ENCODE assay signal across 8 mouse cellular contexts in the genomic region with DNA sequence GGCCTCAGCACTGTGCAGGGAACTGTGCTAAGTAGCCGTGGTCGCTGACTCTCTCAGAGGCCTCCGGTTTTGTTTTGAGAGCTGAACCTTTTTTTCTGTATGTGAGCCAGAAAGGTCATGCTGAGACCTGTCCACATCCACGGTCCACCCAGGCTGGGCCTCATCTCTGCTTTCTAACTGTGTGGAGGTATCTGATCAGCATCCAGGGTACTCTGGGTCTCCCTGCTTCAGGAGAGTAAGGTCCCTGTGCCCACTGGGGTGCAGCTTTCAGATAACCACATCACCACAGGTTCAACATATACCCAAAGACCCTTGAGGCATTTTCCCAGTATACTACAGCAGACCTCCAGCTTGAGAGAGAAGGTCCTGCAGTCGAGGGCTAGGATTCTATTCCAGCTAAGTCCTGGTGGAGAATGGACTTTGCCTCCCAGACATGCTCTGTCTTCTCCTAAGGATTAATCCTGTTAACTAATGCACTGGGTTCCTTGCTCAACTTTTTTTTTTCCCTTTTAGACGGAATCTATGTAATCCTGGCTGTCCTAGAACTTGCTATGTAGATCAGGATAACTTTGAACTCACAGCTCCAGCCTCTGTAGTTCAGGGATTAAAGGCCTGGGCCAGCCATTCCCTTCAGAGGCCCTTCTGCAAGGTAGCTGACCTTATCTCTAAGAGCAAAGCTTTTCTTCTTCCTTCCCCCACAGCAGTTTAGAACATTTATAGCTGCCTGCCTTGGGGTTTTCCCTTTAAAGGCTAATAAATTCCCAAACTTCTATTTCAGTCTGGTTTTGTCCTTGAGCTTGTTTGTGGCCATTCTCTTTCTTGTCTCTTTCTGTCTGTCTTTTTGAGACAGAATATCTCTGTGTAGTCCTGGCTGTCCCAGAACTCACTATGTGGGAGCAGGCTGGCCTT. TPM values are rescaled to one million over a fixed set of nuclear protein-coding genes. Genes with fewer than 3 reads are reported as not detected.
DNase-seq lines count a peak whose midpoint lies in the region; ATAC-seq and TF ChIP-seq lines count a peak whose summit lies in the region.

No protein-coding gene starts in this region.

- H3K4me2 ChIP-seq in lung, embryonic 15.5 days, result peak overlapping the region; percentile 82
- H3K4me2 ChIP-seq in embryonic facial prominence, embryonic 15.5 days (replicated peaks), result peak overlapping the region; percentile 92
- H3K4me2 ChIP-seq in intestine, postnatal 0 days (replicated peaks; ENCODE audit: low read depth), result peak overlapping the region; percentile 93
- H3K4me2 ChIP-seq in neural tube, embryonic 14.5 days (ENCODE audit: low read depth, low read length), result peak overlapping the region; percentile 89

- H3K27me3 ChIP-seq in lung, embryonic 15.5 days, result no peaks in the 10 kb centered on the region
- H3K27me3 ChIP-seq in embryonic facial prominence, embryonic 15.5 days, result no peaks in the 10 kb centered on the region
- no peaks in the 10 kb centered on the region for H3K27me3 ChIP-seq in intestine, postnatal 0 days (replicated peaks; ENCODE audit: control insufficient read depth, insufficient read depth, low read length)
- no peaks in the 10 kb centered on the region for H3K27me3 ChIP-seq in neural tube, embryonic 14.5 days (ENCODE audit: control insufficient read depth, insufficient read depth, low read length)

- WGBS in lung, embryonic 15.5 days, result 13% methylated on average over 6 of the region's 6 CpGs
- 8% methylated on average over 6 of the region's 6 CpGs for WGBS in embryonic facial prominence, embryonic 15.5 days
- WGBS in intestine, postnatal 0 days, result 4% methylated on average over 6 of the region's 6 CpGs
- WGBS in neural tube, embryonic 14.5 days, result 14% methylated on average over 6 of the region's 6 CpGs

- peak overlapping the region; percentile 68 for H3K9ac ChIP-seq in lung, embryonic 15.5 days
- peak overlapping the region; percentile 84 for H3K9ac ChIP-seq in embryonic facial prominence, embryonic 15.5 days
- peak overlapping the region; percentile 47 for H3K9ac ChIP-seq in intestine, postnatal 0 days (ENCODE audit: low read depth, low read length)
- H3K9ac ChIP-seq in neural tube, embryonic 14.5 days (replicated peaks; ENCODE audit: low read depth, low read length), result peak overlapping the region; percentile 79

- H3K36me3 ChIP-seq in lung, embryonic 15.5 days, result no peaks in the 10 kb centered on the region
- H3K36me3 ChIP-seq in embryonic facial prominence, embryonic 15.5 days, result no peaks in the 10 kb centered on the region
- no peaks in the 10 kb centered on the region for H3K36me3 ChIP-seq in intestine, postnatal 0 days (ENCODE audit: control insufficient read depth, insufficient read depth)
- no peaks in the 10 kb centered on the region for H3K36me3 ChIP-seq in neural tube, embryonic 14.5 days (ENCODE audit: control insufficient read depth, insufficient read depth, low read length)

- peak overlapping the region; percentile 62 for H3K27ac ChIP-seq in lung, embryonic 15.5 days
- peak overlapping the region; percentile 89 for H3K27ac ChIP-seq in embryonic facial prominence, embryonic 15.5 days (replicated peaks)
- peak overlapping the region; percentile 46; the same call in 1 of the 2 replicates for H3K27ac ChIP-seq in intestine, postnatal 0 days (ENCODE audit: low read depth, low read length)
- H3K27ac ChIP-seq in neural tube, embryonic 14.5 days (ENCODE audit: low read depth, low read length), result peak overlapping the region; percentile 74

- peak; percentile 33; the same call in 1 of the 2 replicates for ATAC-seq in lung, embryonic 15.5 days (ENCODE audit: borderline replicate concordance, extremely low read depth, low FRiP score, low TSS enrichment)
- no peak for ATAC-seq in embryonic facial prominence, embryonic 15.5 days (ENCODE audit: insufficient number of reproducible peaks, low FRiP score, low TSS enrichment, low read depth)
- ATAC-seq in intestine, postnatal 0 days, result no peak
- 0 out of 2 replicates have a peak, but pooled peaks have one; percentile 22 for ATAC-seq in neural tube, embryonic 14.5 days (ENCODE audit: low read depth)
- no peak for ATAC-seq in megakaryocyte-erythroid progenitor cell, adult 5-6 weeks (replicated peaks; ENCODE audit: low FRiP score, low TSS enrichment, poor library complexity, severe bottlenecking)

- TF ChIP-seq CTCF in intestine, postnatal 0 days (IDR thresholded peaks at IDR 0.05; ENCODE audit: low read depth), result no peak

- H3K4me3 ChIP-seq in lung, embryonic 15.5 days, result peak overlapping the region; percentile 70
- H3K4me3 ChIP-seq in embryonic facial prominence, embryonic 15.5 days (replicated peaks), result peak overlapping the region; percentile 75
- peak overlapping the region; percentile 57 for H3K4me3 ChIP-seq in intestine, postnatal 0 days (ENCODE audit: low read depth, low read length)
- H3K4me3 ChIP-seq in neural tube, embryonic 14.5 days (ENCODE audit: low read depth, low read length), result peak overlapping the region; percentile 60

- DNase-seq in lung, postnatal 25 days (ENCODE audit: low spot score), result no peak
- no peak for DNase-seq in adrenal gland, postnatal 36 days
- DNase-seq in left cerebral cortex, postnatal 4 days, result no peak

- intact Hi-C loops in left cerebral cortex, postnatal 4 days (cut with DNase I), result no loop called here

- H3K9me3 ChIP-seq in lung, embryonic 15.5 days, result no peaks in the 10 kb centered on the region
- H3K9me3 ChIP-seq in embryonic facial prominence, embryonic 15.5 days (replicated peaks), result no peaks in the 10 kb centered on the region
- no peaks in the 10 kb centered on the region for H3K9me3 ChIP-seq in intestine, postnatal 0 days (ENCODE audit: control insufficient read depth)
- no peaks in the 10 kb centered on the region for H3K9me3 ChIP-seq in neural tube, embryonic 14.5 days (ENCODE audit: control insufficient read depth, low read length)

- H3K4me1 ChIP-seq in lung, embryonic 15.5 days, result peaks cover 16% of the 10 kb centered on the region
- H3K4me1 ChIP-seq in embryonic facial prominence, embryonic 15.5 days, result peaks cover 19% of the 10 kb centered on the region
- 0 out of 2 replicates have a peak, but pooled peaks cover 8% of the 10 kb centered on the region for H3K4me1 ChIP-seq in intestine, postnatal 0 days (replicated peaks; ENCODE audit: control insufficient read depth, insufficient read depth, low read length)
- peaks cover 8% of the 10 kb centered on the region for H3K4me1 ChIP-seq in neural tube, embryonic 14.5 days (ENCODE audit: control insufficient read depth, insufficient read depth, low read length)

RNA-seq across cellular contexts. Expression of gene Wdr90, which starts 0.7 kb away (rescaled TPM):
- polyA plus RNA-seq in lung, embryonic 15.5 days (2015; fragmentation: Nextera tagmentation; extraction: Ambion mirVana), result 32.2 and 32.8 TPM in 2 replicates
- 21.5 and 32.1 TPM in 2 replicates for polyA plus RNA-seq in embryonic facial prominence, embryonic 15.5 days (2015; fragmentation: Nextera tagmentation; extraction: Ambion mirVana)
- polyA plus RNA-seq in intestine, postnatal 0 days (2015; fragmentation: Nextera tagmentation; extraction: Ambion mirVana), result 2.5 and 2.9 TPM in 2 replicates
- 10.5 and 12.1 TPM in 2 replicates for polyA plus RNA-seq in neural tube, embryonic 14.5 days (2014; fragmentation: Nextera tagmentation; extraction: Ambion mirVana)
- total RNA-seq in adrenal gland, postnatal 36 days (2021), result 10 to 100 TPM; 12.9 to 15.6 TPM
- 43.3 and 47.4 TPM in 2 replicates for total RNA-seq in megakaryocyte-erythroid progenitor cell, adult 5-6 weeks (2014; fragmentation: Nextera tagmentation)
- total RNA-seq in megakaryocyte-erythroid progenitor cell, adult 5-6 weeks (2017), result 4.6 and 10.0 TPM in 2 replicates
- total RNA-seq in left cerebral cortex, postnatal 4 days (2021), result 10 to 100 TPM; 37.4 to 39.4 TPM

RNA-seq across cellular contexts. Expression of gene Mcrip2, which starts 6.6 kb away (rescaled TPM):
- polyA plus RNA-seq in lung, embryonic 15.5 days (2015; fragmentation: Nextera tagmentation; extraction: Ambion mirVana), result 18.1 and 21.7 TPM in 2 replicates
- 13.4 and 15.7 TPM in 2 replicates for polyA plus RNA-seq in embryonic facial prominence, embryonic 15.5 days (2015; fragmentation: Nextera tagmentation; extraction: Ambion mirVana)
- 51.0 and 55.9 TPM in 2 replicates for polyA plus RNA-seq in intestine, postnatal 0 days (2015; fragmentation: Nextera tagmentation; extraction: Ambion mirVana)
- 15.7 and 22.4 TPM in 2 replicates for polyA plus RNA-seq in neural tube, embryonic 14.5 days (2014; fragmentation: Nextera tagmentation; extraction: Ambion mirVana)
- 100 to 1,000 TPM; 340 to 398 TPM for total RNA-seq in adrenal gland, postnatal 36 days (2021)
- 87.4 and 109 TPM in 2 replicates for total RNA-seq in megakaryocyte-erythroid progenitor cell, adult 5-6 weeks (2014; fragmentation: Nextera tagmentation)
- 35.6 and 40.8 TPM in 2 replicates for total RNA-seq in megakaryocyte-erythroid progenitor cell, adult 5-6 weeks (2017)
- 10 to 100 TPM; 16.7 to 18.3 TPM for total RNA-seq in left cerebral cortex, postnatal 4 days (2021)

RNA-seq across cellular contexts. Expression of gene Mettl26, which starts 12.9 kb away (rescaled TPM):
- polyA plus RNA-seq in lung, embryonic 15.5 days (2015; fragmentation: Nextera tagmentation; extraction: Ambion mirVana), result 51.4 and 53.5 TPM in 2 replicates
- polyA plus RNA-seq in embryonic facial prominence, embryonic 15.5 days (2015; fragmentation: Nextera tagmentation; extraction: Ambion mirVana), result 49.6 and 51.8 TPM in 2 replicates
- polyA plus RNA-seq in intestine, postnatal 0 days (2015; fragmentation: Nextera tagmentation; extraction: Ambion mirVana), result 46.6 and 51.7 TPM in 2 replicates
- 65.3 and 73.9 TPM in 2 replicates for polyA plus RNA-seq in neural tube, embryonic 14.5 days (2014; fragmentation: Nextera tagmentation; extraction: Ambion mirVana)
- 100 to 1,000 TPM; 106 to 124 TPM for total RNA-seq in adrenal gland, postnatal 36 days (2021)
- 26.3 and 37.6 TPM in 2 replicates for total RNA-seq in megakaryocyte-erythroid progenitor cell, adult 5-6 weeks (2014; fragmentation: Nextera tagmentation)
- total RNA-seq in megakaryocyte-erythroid progenitor cell, adult 5-6 weeks (2017), result 9.3 and 19.8 TPM in 2 replicates
- total RNA-seq in left cerebral cortex, postnatal 4 days (2021), result 10 to 100 TPM; 24.1 to 25.8 TPM

RNA-seq across cellular contexts. Expression of gene Rhot2, which starts 17.3 kb away (rescaled TPM):
- 20.1 and 20.6 TPM in 2 replicates for polyA plus RNA-seq in lung, embryonic 15.5 days (2015; fragmentation: Nextera tagmentation; extraction: Ambion mirVana)
- polyA plus RNA-seq in embryonic facial prominence, embryonic 15.5 days (2015; fragmentation: Nextera tagmentation; extraction: Ambion mirVana), result 24.5 and 25.8 TPM in 2 replicates
- polyA plus RNA-seq in intestine, postnatal 0 days (2015; fragmentation: Nextera tagmentation; extraction: Ambion mirVana), result 18.1 and 20.4 TPM in 2 replicates
- polyA plus RNA-seq in neural tube, embryonic 14.5 days (2014; fragmentation: Nextera tagmentation; extraction: Ambion mirVana), result 6.6 and 10.4 TPM in 2 replicates
- 100 to 1,000 TPM in 1 of 2 experiments, 10 to 100 TPM in 1; 97.2 to 104 TPM for total RNA-seq in adrenal gland, postnatal 36 days (2021)
- total RNA-seq in megakaryocyte-erythroid progenitor cell, adult 5-6 weeks (2014; fragmentation: Nextera tagmentation), result 51.2 and 54.8 TPM in 2 replicates
- 21.3 and 27.4 TPM in 2 replicates for total RNA-seq in megakaryocyte-erythroid progenitor cell, adult 5-6 weeks (2017)
- total RNA-seq in left cerebral cortex, postnatal 4 days (2021), result 10 to 100 TPM; 58.5 to 65.2 TPM

RNA-seq across cellular contexts. Expression of gene Wfikkn1, which starts 18.7 kb away (rescaled TPM):
- polyA plus RNA-seq in lung, embryonic 15.5 days (2015; fragmentation: Nextera tagmentation; extraction: Ambion mirVana), result 0.35 and 0.40 TPM in 2 replicates
- polyA plus RNA-seq in embryonic facial prominence, embryonic 15.5 days (2015; fragmentation: Nextera tagmentation; extraction: Ambion mirVana), result 0.62 and 0.83 TPM in 2 replicates
- polyA plus RNA-seq in intestine, postnatal 0 days (2015; fragmentation: Nextera tagmentation; extraction: Ambion mirVana), result 0.14 and 0.27 TPM in 2 replicates
- 0.30 and 0.67 TPM in 2 replicates for polyA plus RNA-seq in neural tube, embryonic 14.5 days (2014; fragmentation: Nextera tagmentation; extraction: Ambion mirVana)
- 1 to 10 TPM in 1 of 2 experiments, under 1 TPM in 1; 0.99 to 1.2 TPM for total RNA-seq in adrenal gland, postnatal 36 days (2021)
- total RNA-seq in megakaryocyte-erythroid progenitor cell, adult 5-6 weeks (2014; fragmentation: Nextera tagmentation), result 0.87 TPM in 1 of 2 replicates, not detected in the other
- 0.19 and 1.4 TPM in 2 replicates for total RNA-seq in megakaryocyte-erythroid progenitor cell, adult 5-6 weeks (2017)
- 1 to 10 TPM; 1.3 to 2.2 TPM for total RNA-seq in left cerebral cortex, postnatal 4 days (2021)

Comparison
In these comparisons a context has a peak if more than half of its experiments do, and no peak if none do; other contexts are left out.
1. ATAC-seq: peak in lung, embryonic 15.5 days (single experiment) and neural tube, embryonic 14.5 days (single experiment); none in embryonic facial prominence, embryonic 15.5 days (single experiment), intestine, postnatal 0 days (single experiment) and megakaryocyte-erythroid progenitor cell, adult 5-6 weeks (single experiment).
2. Peak in every context shown above with its lines, with median percentiles within 50 percentile points of each other: H3K27ac ChIP-seq, H3K4me2 ChIP-seq, H3K4me3 ChIP-seq and H3K9ac ChIP-seq.